Mouse (Mus musculus): ENCODE data around the gene Fzd5.

Fzd5 gene

DNA sequence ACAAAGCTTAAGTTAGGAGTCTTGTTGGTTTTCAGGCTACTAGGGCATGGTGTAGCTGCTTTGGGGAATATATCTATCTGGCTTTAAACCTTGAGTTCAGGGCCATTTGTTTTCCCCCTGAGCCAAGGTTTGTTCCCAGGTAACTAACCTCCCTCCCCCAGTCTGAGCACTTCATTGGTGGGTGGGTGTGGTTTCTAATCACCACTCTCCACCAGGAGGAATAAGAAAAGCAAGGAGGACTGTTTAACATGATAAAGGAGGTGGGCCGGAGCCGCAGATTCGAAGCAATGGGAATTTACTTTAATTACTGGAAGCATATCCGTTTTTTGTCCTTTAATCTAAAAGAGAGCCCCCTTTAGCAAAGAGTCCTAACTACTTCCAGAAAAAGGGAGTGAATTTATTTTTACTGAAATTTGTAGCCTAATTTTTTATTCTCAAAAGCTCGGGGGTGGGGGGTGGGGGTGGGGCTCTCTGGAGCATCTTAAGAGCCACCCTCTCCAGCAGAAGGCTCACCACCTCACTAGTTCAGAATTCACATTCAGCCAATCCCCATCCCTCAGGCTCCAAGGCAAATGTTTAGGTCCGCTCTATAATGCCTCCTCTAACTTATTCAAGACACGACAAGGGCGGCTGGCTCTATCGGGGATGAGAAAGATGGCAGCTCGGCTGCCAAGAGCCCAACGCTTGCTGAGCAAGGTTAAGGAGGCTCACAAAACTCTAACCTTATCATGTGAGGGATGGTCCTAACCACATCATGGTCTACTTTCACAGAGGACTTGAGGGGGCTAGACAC is 3.9 kb downstream of the Fzd5 start:
- DNase-seq, result no peak

- no peak for DNase-seq
Measured at GRCm38 (mm10) chr1:64732637-64733200, 4.8 kb downstream of the Fzd5 start.

- DNase-seq, result no peak
Measured at GRCm38 (mm10) chr1:64732161-64732560, 5.4 kb downstream of the Fzd5 start.

- DNase-seq, result no peak
Measured at GRCm38 (mm10) chr1:64731341-64732020, 6.1 kb downstream of the Fzd5 start.

- no peak for DNase-seq
Measured at GRCm38 (mm10) chr1:64730046-64730445, 7.5 kb downstream of the Fzd5 start.

DNA sequence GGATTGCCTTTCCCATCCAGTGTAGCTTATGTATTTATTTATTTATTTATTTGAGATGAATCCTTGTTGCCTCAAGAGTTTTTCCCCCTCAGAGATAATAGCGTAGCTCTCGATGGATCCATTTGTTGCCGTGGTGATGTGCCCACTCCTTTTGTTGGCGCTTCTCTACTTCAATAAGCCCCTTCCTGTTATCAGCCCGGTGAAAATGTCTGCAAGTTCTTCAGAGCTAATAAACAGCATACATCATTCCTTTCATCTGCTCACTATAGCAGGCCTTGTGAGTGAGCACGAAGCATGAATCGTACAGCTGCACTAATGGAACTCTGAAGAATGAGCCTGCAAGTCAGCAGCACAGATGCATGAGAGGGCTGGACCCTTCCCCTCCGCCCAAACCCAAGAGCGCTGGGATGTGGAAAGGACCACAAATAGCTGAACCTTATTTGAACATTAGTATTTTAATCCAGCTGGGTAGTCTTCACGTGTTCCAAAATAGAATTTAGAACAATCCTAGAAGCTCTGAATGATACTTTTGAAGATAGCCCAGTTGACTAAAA is 16.4 kb downstream of the Fzd5 start:
- DNase-seq, result no peak

GRCm38 (mm10) chr1:64717504-64717903 is 20.0 kb downstream of the Fzd5 start:
- peak; percentile 57 for DNase-seq

DNA sequence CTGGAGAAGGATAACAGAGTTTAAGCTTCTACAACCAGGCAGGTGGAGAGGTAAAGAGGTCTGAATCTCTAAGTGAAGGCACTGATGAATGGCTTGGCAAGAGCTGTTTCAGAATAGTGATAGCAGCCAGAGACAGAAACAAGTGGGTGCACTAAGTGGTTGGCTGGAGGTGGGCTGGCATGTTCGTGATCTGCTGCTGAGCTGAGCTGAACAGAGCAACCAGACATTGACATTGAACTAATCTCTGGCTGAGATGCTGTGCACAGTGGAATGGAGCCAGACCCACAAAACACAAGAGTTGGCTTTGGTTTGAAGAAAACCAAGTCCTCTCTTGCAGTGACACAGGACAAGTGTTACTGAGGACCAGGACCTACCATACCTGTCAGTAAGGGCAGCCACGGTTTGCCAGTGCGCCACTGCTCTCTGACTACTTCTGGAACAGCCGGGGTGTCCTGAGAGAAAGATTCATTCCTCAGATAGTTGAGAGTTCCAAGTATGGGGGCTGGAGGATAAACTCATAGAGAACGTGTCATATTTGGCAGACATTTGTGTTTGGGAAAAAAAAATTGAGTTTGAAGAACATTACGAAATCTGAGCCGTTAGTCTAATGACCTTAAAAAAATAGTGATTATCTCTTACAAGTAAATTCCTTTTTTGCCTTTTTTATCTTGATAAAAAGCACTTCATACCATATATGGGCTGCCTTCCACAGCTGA is 20.8 kb downstream of the Fzd5 start:
- DNase-seq, result no peak

DNA sequence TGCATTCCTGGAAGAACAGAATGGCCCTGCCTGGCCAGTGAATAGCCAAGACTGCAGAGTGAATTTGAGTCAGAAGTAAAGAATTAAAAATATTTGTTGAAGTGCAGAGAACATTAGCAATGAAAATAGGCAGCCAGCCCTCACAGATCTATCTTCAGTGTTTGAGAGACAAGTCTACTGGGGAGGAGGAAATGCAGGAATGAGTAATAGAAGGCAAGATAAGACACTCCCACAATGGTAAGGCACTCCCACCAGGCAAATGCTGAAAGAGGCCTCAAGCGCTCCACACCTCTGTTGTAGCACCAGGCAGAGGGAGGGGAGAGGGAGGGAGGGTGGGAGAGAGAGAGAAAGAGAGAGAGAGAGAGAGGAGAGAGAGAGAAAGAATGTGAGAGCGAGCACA is 22.1 kb downstream of the Fzd5 start:
- DNase-seq, result no peak

DNA sequence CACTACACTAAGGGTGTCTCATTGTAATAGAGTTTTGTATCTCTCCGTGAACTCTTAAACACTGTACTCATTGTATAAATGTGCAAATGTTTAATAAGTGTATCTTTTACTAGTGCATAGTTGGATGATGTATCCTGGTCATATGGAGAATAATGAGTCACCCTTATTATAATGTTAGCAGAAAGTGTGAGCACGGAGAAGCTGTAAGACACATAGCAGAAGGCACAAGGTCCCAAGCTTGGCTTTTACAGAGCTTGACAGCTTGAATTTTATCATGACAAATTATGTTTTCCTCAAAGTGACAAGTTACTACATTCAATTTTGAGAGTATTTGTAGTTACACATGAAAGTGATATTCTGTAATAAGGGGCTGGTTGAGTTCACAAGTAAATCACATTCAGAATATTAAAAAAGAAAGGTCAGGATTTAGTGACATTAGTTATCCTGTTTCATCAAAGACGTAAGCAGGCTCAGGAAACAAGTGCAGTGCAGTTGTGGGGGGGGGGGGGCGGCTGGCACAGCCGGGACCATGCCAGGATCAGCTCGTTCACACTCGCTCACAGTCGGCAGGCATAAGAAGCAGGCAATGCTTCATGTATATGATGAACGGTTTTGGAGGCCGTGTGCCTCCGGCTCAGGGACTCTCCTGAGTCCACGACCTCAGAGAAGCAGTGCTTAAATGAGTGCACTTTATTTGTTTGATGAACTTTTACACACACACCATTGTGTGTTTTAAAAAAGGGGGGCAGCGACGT is 25.4 kb downstream of the Fzd5 start:
- no peak for DNase-seq

DNA sequence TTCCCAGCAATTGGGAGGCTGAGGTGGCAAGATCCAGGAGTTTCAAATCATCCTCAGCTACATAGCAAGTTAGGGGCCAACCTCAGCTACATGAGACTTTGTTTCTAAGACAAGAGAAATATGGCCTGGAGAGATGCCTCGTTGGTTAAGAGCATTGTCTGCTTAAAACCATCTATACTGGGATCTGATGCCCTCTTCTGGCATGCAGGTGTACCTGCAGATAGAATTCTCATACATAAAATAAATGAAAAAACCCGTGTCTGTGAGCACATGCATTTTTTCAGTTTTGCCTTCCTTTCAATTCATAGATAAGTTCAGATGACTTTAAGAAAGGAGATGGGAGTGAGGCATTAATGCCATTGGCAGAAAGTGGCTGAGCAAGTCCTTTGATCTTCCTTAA is 27.7 kb downstream of the Fzd5 start:
- peak; percentile 21 for DNase-seq

GRCm38 (mm10) chr1:64706610-64707009 is 30.9 kb downstream of the Fzd5 start:
- no peak for DNase-seq

- peak; percentile 74 for DNase-seq
Measured at GRCm38 (mm10) chr1:64705230-64705629, 32.3 kb downstream of the Fzd5 start.

DNA sequence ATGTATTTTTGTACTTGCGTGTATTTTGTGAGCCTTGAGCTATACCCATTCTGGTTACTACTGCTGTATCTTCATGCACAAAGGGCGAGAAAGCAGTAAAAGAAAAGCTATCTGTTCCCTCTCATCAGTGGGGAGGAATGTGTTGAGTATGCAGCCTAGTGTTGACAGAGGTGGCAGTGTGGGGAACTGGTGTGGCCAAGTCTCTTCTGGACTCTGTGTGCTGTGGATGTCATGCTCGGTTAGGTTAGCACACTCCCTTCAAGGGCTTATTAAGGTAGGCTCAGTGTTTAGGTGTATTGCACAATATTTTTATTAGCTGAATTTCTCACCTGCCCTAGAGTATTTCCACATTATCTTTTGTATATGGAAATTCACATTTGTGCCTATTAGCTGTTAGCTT is 35.8 kb downstream of the Fzd5 start:
- peak; percentile 40 for DNase-seq

GRCm38 (mm10) chr1:64695156-64695555 is 42.4 kb downstream of the Fzd5 start:
- no peak for DNase-seq

DNA sequence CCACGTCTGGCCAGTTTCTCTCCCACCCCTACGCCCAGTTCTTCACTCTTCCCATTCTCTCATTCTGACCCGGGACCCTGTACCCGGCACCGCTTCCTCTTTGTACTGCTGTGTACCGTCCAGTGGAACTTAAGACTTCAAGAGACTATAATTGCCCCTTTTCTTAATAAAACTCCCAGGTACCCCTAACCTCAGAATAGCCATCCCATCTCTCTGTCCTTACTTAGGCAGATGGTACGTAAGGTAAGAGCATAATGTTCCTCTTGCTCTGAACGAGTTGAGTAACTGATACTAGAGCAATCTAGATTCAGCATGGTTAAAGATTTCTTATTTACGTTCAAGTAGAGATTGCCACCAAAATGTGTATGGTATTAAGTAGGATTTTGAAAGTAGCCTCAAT is 46.0 kb downstream of the Fzd5 start:
- no peak for DNase-seq

GRCm38 (mm10) chr1:64691121-64691551 is 46.4 kb downstream of the Fzd5 start:
- peak; percentile 61 for DNase-seq

- DNase-seq, result peak; percentile 99
Measured at GRCm38 (mm10) chr1:64690213-64691013, 47.1 kb downstream of the Fzd5 start, which contains the start of gene Ccnyl1. Gene Ccnyl1, plus strand, starts transcription at chr1:64690455.

DNA sequence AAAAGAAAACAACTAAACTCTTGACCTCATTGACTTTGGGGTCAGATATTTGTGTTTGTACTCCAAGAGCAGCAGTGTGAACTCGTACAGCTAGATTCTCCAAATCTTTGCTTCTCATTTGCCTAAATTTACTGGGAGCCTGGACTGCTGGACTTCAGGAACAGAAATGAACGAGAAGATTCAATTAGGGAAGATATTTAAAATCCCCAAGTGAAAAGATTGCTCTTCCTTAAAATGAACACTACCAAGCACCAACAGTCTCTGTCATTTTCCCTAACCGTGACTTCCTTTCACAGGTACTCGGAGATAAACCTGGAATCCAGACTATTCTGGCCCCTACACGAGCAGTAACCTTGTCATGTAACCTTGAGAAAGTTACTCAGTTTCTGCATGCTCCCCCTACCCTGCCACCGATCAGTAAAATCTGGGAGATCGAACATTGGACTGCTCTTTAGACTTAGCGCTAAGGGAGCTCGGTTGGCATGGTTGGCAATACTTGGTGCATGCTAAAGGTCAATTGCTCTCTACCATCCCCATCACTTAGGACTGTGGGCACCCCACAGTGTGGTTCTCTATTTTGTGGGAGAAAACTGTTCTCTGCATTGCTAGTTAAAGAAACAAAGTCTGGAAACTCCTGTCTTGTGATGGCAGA is 47.9 kb downstream of the Fzd5 start:
- no peak for DNase-seq

DNA sequence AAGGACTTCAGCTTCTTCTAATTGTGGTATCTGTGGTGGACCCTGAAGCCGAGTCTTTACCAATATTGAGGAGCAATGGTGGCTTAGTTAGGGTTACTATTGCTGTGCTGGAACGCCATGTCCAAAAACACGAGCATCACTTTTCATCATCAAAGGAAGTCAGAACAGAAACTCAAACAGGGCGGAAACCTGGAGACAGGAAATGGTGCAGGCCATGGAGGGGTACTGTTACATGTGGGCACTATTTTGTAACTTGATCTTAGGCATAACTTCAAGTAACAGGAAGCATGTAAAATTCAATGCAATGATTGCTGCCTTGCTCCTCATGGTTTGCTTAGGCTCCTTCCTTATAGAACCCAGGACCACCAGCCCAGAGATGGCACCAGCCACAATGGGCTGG is 49.5 kb downstream of the Fzd5 start:
- no peak for DNase-seq

GRCm38 (mm10) chr1:64684440-64684839 is 53.1 kb downstream of the Fzd5 start:
- DNase-seq, result no peak

All from kidney, postnatal 14 days (tissue).